Mouse (Mus musculus) forebrain, embryonic 10.5 days (tissue): ENCODE results near the gene Pld1. TPM values are rescaled to one million over a fixed set of nuclear protein-coding genes. Genes with fewer than 3 reads are reported as not detected.
"Not testable (repeated sequence)": the region's sequence is repeated elsewhere in the genome, so short reads cannot be mapped to it uniquely, and the experiment has no call there.

Source experiments
- DNase-seq: peaks from one replicate; pipeline ENCODE4 v3.0.0-alpha.2; 2017; ENCODE audit warnings: low spot score; ENCODE audit errors: extremely low spot score
- H3K27ac ChIP-seq: fragments of 300-500 bp; sonication (generic); 2 replicates; pipeline ENCODE4 v1.5.1; 2016; ENCODE audit warnings: mild to moderate bottlenecking
- H3K27me3 ChIP-seq: fragments of 300-500 bp; sonication (generic); 2 replicates; pipeline ENCODE4 v1.6.1; 2016; ENCODE audit warnings: mild to moderate bottlenecking; ENCODE audit not compliant: poor library complexity, severe bottlenecking
- H3K36me3 ChIP-seq: fragments of 300-500 bp; sonication (generic); replicated peaks from 2 replicates; pipeline ENCODE4 v1.6.1; 2016; ENCODE audit warnings: mild to moderate bottlenecking, moderate library complexity
- H3K4me1 ChIP-seq: fragments of 300-500 bp; sonication (generic); 2 replicates; pipeline ENCODE4 v1.6.1; 2016
- H3K4me3 ChIP-seq: fragments of 300-500 bp; sonication (generic); 2 replicates; pipeline ENCODE4 v1.5.1; 2016; ENCODE audit warnings: mild to moderate bottlenecking, moderate library complexity
- H3K9me3 ChIP-seq: fragments of 300-500 bp; sonication (generic); 2 replicates; pipeline ENCODE4 v1.6.1; 2016; ENCODE audit warnings: mild to moderate bottlenecking, moderate library complexity
- WGBS: fragments of 180-500 bp; shearing (Covaris S2); methylation state at CpG from one replicate; pipeline ENCODE4 v1.1.7; 2016; 5-methylcytosine and 5-hydroxymethylcytosine counted together
- polyA plus RNA-seq: library from polyadenylated mRNA; unstranded; fragments of >200 nt; fragmentation: Nextera tagmentation; extraction: Ambion mirVana; gene quantifications from 2 replicates; pipeline ENCODE4 v1.2.1, GENCODE M21; 2016

Pld1 gene
- polyA plus RNA-seq, 1 experiment from 2014 or later = 1.8 TPM

DNA sequence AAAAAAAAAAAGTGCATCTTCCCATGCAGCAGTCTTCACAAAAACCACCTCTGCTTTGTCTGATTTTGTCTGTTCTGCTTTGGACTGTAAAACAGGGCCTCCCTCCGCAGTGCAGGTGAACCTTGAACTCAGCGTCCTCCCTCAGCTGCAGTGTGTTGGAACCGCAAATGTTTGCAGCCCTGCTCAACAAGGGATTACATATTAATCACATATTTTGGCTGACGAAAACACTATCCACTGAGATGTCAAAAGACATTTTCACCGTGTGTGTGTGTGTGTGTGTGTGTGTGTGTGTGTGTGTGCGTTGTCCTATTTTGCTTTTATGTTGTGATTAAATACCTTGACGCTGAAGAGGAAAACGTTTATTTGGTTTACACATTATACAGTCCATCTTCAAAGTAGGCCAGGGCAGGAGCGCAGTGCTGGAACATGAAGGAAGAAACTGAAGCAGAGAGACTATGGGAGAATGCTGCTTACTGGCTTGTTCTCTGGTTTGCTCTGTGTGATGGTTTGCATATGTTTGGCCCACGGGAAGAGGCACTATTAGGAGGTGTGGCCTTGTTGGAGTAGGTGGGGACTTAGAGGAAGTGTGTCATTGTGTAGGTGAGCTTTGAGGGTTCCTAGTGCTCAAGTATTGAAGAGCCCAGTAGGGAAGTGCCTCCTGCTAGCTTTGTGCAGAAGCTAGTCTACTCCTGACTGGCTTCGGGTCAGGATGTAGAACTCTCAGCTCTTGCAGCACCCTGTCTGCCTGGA lies 17.1 kb upstream of the Pld1 start:
- no peak for DNase-seq
- Histone ChIP-seq H3K36me3 (no peaks in the 10 kb centered on the region), H3K27me3 (no peaks in the 10 kb centered on the region), H3K4me3 (no peak overlapping the region), H3K4me1 (no peaks in the 10 kb centered on the region), H3K9me3 (peaks cover 6% of the 10 kb centered on the region), H3K27ac (no peak overlapping the region)
- 89% methylated on average over 11 of the region's 11 CpGs for WGBS

DNA sequence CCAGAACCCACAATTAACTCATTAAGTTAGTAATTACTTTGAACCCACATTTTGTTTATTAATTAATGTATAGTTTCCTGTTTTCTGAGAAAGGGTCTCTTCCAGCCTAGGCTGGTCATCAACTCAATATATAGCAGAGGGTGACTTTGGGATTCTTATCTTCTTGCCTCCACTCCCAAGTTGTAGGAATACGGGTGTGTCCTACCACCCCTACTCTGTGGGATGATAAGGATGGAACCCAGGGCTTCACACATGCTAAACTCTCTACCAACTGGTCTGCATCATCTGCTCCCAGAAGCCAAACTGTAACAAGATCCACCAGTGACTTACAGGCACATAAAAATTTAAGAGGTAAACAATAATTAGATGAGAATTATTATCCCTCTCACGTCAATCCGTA lies 14.5 kb upstream of the Pld1 start:
- DNase-seq = no peak
- H3K4me1 ChIP-seq = no peaks in the 10 kb centered on the region
- no peaks in the 10 kb centered on the region for H3K36me3 ChIP-seq
- H3K27ac ChIP-seq = no peak overlapping the region
- no peaks in the 10 kb centered on the region for H3K27me3 ChIP-seq
- 93% methylated on average over 3 of the region's 3 CpGs for WGBS
- H3K9me3 ChIP-seq = peaks cover 3% of the 10 kb centered on the region
- no peak overlapping the region for H3K4me3 ChIP-seq

DNA sequence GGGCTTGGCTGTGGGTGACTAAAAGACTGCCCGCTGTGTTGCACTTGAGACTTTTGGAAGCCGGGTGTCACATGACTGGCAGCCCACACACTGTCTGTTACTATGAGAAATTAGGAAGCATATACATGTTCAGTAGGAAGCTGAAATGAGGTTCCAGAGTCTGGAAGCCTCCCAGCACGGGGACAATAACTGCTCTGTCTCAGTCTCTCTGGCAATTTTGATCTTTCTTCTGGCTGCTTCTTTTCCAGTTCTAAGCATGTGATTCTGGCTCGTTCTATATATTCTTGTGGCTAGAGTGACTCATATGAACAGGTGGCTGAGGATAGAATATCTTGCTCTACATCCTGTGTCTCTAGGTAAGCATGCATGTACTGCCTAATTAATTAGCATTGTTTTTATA lies 9.3 kb upstream of the Pld1 start:
- Histone ChIP-seq H3K4me3 (no peak overlapping the region), H3K4me1 (no peaks in the 10 kb centered on the region), H3K27me3 (no peaks in the 10 kb centered on the region), H3K27ac (no peak overlapping the region), H3K9me3 (no peaks in the 10 kb centered on the region; the same call in 1 of the 2 replicates), H3K36me3 (no peaks in the 10 kb centered on the region)
- DNase-seq = no peak
- WGBS = 90% methylated on average over 4 of the region's 4 CpGs

DNA sequence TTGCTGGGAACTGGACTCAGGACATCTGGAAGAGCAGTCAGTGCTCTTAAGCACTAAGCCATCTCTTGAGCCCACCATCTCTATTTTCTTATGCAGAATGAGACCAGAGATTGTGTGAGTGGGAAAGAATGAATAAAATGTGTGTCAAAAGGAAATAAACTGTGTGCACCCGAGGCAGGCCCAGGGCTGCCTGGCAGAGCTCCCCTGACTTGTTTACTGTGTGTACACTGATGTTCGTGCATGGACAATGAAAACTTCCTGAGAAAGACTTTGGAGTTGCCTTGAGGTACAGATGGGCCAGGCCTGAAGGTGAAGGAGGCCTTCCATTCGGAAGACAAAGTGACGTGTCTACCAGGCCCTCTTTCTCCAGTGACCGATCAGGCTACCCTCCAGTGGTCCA lies 6.1 kb upstream of the Pld1 start:
- DNase-seq = no peak
- Histone ChIP-seq H3K27ac (no peak overlapping the region), H3K27me3 (peaks cover 15% of the 10 kb centered on the region), H3K4me1 (no peaks in the 10 kb centered on the region), H3K4me3 (no peak overlapping the region), H3K36me3 (no peaks in the 10 kb centered on the region), H3K9me3 (no peaks in the 10 kb centered on the region; the same call in 1 of the 2 replicates)
- WGBS = 89% methylated on average over 5 of the region's 5 CpGs

DNA sequence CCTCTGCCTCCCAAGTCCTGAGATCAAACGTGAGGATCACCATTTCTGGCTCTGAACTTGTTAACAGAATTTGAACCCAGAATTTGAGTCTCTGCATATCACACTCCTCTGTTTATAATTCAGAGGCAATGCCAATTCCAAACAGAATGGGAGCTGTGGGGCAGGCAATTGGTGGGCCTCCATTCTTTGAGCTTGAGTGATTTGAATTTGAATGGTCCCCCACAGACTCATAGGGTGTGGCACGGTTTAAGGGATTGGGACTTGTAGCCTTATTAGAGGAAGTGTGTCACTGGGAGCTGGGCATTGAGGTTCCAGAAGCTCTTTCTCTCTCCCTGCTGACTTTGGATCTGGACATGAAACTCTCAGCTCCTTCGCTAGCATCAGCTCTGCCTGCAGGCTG lies 2.9 kb upstream of the Pld1 start:
- H3K27ac ChIP-seq = no peak overlapping the region
- H3K27me3 ChIP-seq = peaks cover 39% of the 10 kb centered on the region
- WGBS = 72% methylated on average over 3 of the region's 3 CpGs
- no peaks in the 10 kb centered on the region for H3K36me3 ChIP-seq
- DNase-seq = no peak
- peaks cover 21% of the 10 kb centered on the region for H3K4me1 ChIP-seq
- no peak overlapping the region for H3K4me3 ChIP-seq
- H3K9me3 ChIP-seq = no peaks in the 10 kb centered on the region

DNA sequence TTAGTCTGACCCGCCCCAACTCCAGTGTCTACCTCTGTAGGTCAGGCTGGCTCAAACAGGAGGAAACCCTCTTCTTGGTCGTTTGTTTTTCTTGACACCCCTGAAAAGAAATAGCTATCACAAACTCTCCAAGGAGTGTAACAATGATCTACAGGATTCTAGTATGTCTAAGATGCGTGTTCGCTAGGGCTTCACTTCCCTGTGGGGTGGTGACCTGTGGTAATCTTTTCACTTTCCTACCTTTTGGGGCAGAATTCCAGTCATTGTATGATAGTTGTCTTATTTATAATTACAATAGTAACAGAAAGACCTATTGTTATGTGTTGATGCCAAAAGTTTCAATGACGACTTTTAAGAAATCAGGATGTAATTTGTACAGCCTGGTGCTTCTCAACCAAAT lies 1.8 kb upstream of the Pld1 start:
- Histone ChIP-seq H3K4me1 (peaks cover 21% of the 10 kb centered on the region), H3K27ac (no peak overlapping the region), H3K4me3 (no peak overlapping the region), H3K36me3 (no peaks in the 10 kb centered on the region), H3K27me3 (peaks cover 39% of the 10 kb centered on the region), H3K9me3 (no peaks in the 10 kb centered on the region)
- WGBS = 83% methylated on average over 5 of the region's 5 CpGs
- no peak for DNase-seq

DNA sequence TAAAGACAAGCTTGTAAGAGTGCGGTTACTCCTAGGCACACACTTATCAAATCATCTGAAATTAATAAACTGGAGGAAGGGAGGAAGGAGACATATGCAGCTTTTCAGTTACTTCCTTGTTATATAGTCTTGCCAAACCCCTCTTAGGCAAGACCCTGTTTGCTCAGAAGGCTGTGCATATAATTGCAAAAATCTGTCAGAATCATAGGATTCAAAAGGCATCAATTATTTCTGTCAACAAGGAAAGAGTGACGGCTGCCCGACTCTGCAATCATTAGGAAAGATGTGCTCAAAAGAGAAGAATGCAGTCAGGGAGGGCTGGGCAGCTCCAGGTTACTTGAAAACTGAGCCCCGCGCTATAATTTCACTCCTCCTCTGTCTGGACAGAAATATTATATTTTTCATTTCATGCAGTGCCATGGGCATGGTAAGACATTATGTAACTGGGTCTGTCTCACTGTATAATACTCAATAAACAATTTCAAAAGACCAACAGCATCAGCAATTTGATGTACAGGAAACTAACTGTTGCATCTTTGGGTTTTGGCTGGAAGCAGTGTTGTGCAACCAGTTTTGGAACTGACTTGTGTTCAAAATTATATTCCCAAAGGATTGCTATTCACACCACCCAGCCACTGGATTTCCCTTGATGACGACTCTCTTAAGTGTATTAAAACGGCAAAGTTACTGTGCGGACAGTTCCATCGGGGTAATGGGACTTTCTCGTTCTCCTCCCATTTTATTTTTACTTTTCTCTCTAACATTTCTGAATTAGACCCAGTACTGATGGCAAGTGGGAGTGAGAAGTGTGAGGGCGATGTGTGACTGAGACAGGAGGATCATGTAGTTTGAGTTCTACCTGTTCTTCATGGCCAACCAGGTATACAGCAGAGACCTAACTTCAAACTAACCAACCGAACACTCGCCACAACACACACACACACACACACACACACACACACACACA lies 1.1 kb upstream of the Pld1 start:
- no peak overlapping the region for H3K27ac ChIP-seq
- peaks cover 21% of the 10 kb centered on the region for H3K4me1 ChIP-seq
- DNase-seq = no peak
- peaks cover 39% of the 10 kb centered on the region for H3K27me3 ChIP-seq
- 82% methylated on average over 13 of the region's 13 CpGs for WGBS
- H3K4me3 ChIP-seq = peak overlapping the region; percentile 76
- H3K9me3 ChIP-seq = no peaks in the 10 kb centered on the region
- H3K36me3 ChIP-seq = no peaks in the 10 kb centered on the region

DNA sequence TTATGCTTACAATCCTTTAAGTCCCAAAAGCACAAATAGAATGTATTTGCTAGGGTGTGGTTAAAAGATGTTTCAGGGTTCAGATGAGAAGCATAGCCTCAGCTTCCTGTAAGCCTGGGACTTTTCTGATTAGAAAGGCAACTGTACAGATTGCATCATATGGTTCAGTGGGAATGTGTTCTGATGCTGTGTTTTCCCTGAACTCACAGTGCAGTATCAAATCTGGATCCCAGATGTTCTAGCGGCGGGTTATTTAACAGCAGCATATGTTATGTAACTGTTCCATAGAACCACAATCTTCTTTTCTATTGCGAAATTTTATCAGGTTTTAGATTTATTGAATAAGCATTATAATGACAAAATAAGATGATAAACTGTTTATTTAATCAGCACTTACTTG lies 3.1 kb downstream of the Pld1 start:
- H3K27ac ChIP-seq = no peak overlapping the region
- 89% methylated on average over 3 of the region's 3 CpGs for WGBS
- DNase-seq = no peak
- no peak overlapping the region for H3K4me3 ChIP-seq
- peaks cover 32% of the 10 kb centered on the region for H3K27me3 ChIP-seq
- no peaks in the 10 kb centered on the region for H3K9me3 ChIP-seq
- H3K36me3 ChIP-seq = no peaks in the 10 kb centered on the region
- peaks cover 21% of the 10 kb centered on the region for H3K4me1 ChIP-seq

DNA sequence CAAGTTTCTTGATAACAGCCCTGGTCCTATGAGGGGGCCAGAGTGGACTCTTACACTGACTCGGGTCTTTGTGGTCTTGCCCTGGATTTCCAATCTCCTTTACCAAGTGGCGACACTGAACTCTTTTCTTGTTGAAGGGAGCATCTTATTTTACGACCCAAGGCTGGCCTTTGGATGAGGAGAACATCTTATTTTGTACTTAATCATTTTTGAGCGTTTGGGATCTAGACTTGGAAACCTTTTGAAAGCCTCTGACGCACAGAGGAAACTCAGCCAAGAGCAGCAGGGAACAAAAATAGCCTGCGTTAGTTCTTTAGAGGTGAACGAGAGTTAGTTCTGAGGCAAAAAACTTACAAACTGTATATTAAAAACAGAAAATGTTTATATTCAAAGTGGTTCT lies 4.5 kb downstream of the Pld1 start:
- Histone ChIP-seq H3K4me1 (peaks cover 19% of the 10 kb centered on the region), H3K4me3 (no peak overlapping the region), H3K36me3 (no peaks in the 10 kb centered on the region), H3K27ac (no peak overlapping the region), H3K9me3 (no peaks in the 10 kb centered on the region), H3K27me3 (peaks cover 18% of the 10 kb centered on the region)
- DNase-seq = no peak
- WGBS = 91% methylated on average over 7 of the region's 7 CpGs

DNA sequence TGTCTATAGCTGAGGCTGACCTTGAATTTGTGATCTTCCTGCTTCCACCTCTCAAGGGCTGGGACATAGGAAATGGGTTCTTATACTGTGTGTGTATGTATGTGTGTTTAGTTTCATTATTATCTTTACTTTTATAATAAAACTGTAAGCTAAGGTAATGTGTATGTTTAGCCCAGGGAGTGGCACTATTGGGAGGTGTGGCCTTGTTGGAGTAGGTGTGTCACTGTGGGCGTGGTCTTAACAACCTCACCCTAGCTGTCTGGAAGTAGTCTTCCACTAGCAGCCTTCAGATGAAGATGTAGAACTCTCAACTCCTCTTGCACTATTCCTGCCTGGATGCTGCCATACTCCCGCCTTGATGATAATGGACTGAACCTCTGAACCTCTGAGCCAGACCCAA lies 6.9 kb downstream of the Pld1 start:
- not testable (repeated sequence) for H3K4me3 ChIP-seq, H3K27ac ChIP-seq, DNase-seq, H3K4me1 ChIP-seq, H3K27me3 ChIP-seq, H3K9me3 ChIP-seq, H3K36me3 ChIP-seq
- WGBS = 83% methylated on average over 2 of the region's 2 CpGs

DNA sequence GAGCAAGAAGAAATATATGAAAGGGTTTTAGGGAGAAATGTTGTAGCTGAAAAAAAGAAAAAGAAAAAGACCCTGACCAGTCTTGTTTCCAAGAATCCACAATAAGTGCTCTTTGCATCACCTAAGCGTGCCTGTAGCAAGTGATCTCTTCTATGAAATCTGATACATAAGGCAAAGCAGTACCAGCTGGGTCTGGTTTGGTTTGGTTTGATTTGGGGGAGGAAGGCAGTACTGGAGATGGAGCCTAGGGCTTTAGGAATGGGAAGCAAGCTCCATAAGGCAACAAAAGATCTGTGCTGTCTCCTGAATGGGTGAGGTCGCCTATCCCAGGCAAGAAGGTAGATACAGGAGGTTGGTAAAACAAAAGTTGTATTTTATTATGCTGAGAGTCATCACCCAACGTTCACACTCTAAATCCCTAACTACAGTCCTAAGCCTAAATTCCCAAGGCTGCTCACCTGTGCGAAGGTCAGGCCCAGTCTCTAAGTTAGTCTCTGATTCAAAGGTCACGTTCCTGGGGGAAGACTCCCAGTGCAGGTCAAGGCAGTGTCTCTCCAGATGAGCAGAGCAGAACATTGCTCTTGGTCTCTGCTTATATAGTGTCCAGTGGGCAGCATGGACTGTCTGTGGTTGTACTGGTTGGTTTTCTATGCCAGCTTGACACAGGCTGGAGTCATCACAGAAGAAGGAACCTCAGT lies 10.8 kb downstream of the Pld1 start:
- no peak overlapping the region for H3K27ac ChIP-seq
- no peak overlapping the region for H3K4me3 ChIP-seq
- H3K27me3 ChIP-seq = no peaks in the 10 kb centered on the region
- H3K9me3 ChIP-seq = no peaks in the 10 kb centered on the region
- no peak for DNase-seq
- no peaks in the 10 kb centered on the region for H3K36me3 ChIP-seq
- WGBS = 85% methylated on average over 5 of the region's 5 CpGs
- H3K4me1 ChIP-seq = no peaks in the 10 kb centered on the region; the same call in 1 of the 2 replicates

DNA sequence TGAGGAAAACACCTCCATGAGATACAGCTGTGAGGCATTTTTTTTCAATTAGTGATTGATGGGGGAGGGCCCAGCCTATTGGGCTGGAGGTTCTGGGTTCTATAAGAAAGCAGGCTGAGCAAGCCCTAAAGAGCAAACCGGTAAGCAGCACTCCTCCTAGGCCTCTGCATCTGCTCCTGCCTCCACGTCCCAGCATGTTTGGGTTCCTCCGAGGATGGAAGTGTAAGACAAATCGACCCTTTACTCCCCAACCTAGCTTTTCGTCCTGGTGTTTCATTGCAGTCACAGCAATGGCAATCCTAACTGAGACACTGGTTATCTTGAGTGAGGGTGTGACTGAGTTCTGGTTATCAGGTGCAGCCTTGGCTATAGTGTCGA lies 11.4 kb downstream of the Pld1 start:
- H3K27ac ChIP-seq = no peak overlapping the region
- H3K27me3 ChIP-seq = no peaks in the 10 kb centered on the region
- WGBS = 85% methylated on average over 6 of the region's 6 CpGs

More for the DNA sequence above, 11.4 kb downstream of the Pld1 start:
- Histone ChIP-seq H3K4me1 (no peaks in the 10 kb centered on the region; the same call in 1 of the 2 replicates), H3K36me3 (no peaks in the 10 kb centered on the region), H3K9me3 (no peaks in the 10 kb centered on the region), H3K4me3 (no peak overlapping the region)
- no peak for DNase-seq
